Mouse (Mus musculus): Measurements from ENCODE around the gene Ptpn14.
A peak's percentile ranks its signal among the peaks of the same experiment; 100 is the strongest.

Gene Ptpn14

GRCm38 (mm10) chr1:189726121-189726520, 1.9 kb upstream of the Ptpn14 start:
- DNase-seq, result no peak

- no peak for DNase-seq
Observed at GRCm38 (mm10) chr1:189727346-189727883, 653 bp upstream of the Ptpn14 start.

- no peak for DNase-seq
Observed at GRCm38 (mm10) chr1:189728784-189729115, 682 bp downstream of the Ptpn14 start.

GRCm38 (mm10) chr1:189729141-189729815, 1.2 kb downstream of the Ptpn14 start:
- DNase-seq, result no peak

- no peak for DNase-seq
Observed at GRCm38 (mm10) chr1:189731697-189732096, 3.6 kb downstream of the Ptpn14 start.

- DNase-seq, result no peak
Observed at GRCm38 (mm10) chr1:189732156-189732555, 4.1 kb downstream of the Ptpn14 start.

- DNase-seq, result no peak
Observed at GRCm38 (mm10) chr1:189740075-189740474, 12.0 kb downstream of the Ptpn14 start.

GRCm38 (mm10) chr1:189742041-189742440, 14.0 kb downstream of the Ptpn14 start:
- DNase-seq, result no peak

GRCm38 (mm10) chr1:189743136-189743535, 15.1 kb downstream of the Ptpn14 start:
- no peak for DNase-seq

- DNase-seq, result no peak
Observed at GRCm38 (mm10) chr1:189744914-189745710, 17.0 kb downstream of the Ptpn14 start.

- no peak for DNase-seq
Observed at GRCm38 (mm10) chr1:189746520-189746919, 18.5 kb downstream of the Ptpn14 start.

GRCm38 (mm10) chr1:189749789-189750188, 21.7 kb downstream of the Ptpn14 start:
- DNase-seq, result no peak

GRCm38 (mm10) chr1:189750233-189750632, 22.2 kb downstream of the Ptpn14 start:
- no peak for DNase-seq

GRCm38 (mm10) chr1:189752245-189752644, 24.2 kb downstream of the Ptpn14 start:
- no peak for DNase-seq

- no peak for DNase-seq
Observed at GRCm38 (mm10) chr1:189755072-189755471, 27.0 kb downstream of the Ptpn14 start.

GRCm38 (mm10) chr1:189756306-189757053, 28.4 kb downstream of the Ptpn14 start:
- peak; percentile 38 for DNase-seq

- no peak for DNase-seq
Observed at GRCm38 (mm10) chr1:189757054-189757408, 29.0 kb downstream of the Ptpn14 start.

- peak; percentile 32 for DNase-seq
Observed at GRCm38 (mm10) chr1:189761581-189762021, 33.5 kb downstream of the Ptpn14 start.

GRCm38 (mm10) chr1:189764258-189764657, 36.2 kb downstream of the Ptpn14 start:
- no peak for DNase-seq

- no peak for DNase-seq
Observed at GRCm38 (mm10) chr1:189767164-189767563, 39.1 kb downstream of the Ptpn14 start.

GRCm38 (mm10) chr1:189767910-189768309, 39.8 kb downstream of the Ptpn14 start:
- no peak for DNase-seq

- DNase-seq, result no peak
Observed at GRCm38 (mm10) chr1:189770516-189770915, 42.4 kb downstream of the Ptpn14 start.

- DNase-seq, result no peak
Observed at GRCm38 (mm10) chr1:189772707-189773106, 44.6 kb downstream of the Ptpn14 start.

All from layer of hippocampus, adult 9-11 months (tissue).